Mouse (Mus musculus): ENCODE data around the gene Atxn1.

Atxn1 gene

GRCm38 (mm10) chr13:45629750-45630149 is 335.1 kb downstream of the Atxn1 start:
- no peak for DNase-seq (ENCODE audit: low spot score)

GRCm38 (mm10) chr13:45628341-45628740 is 336.5 kb downstream of the Atxn1 start:
- DNase-seq (ENCODE audit: low spot score), result no peak

- no peak for DNase-seq (ENCODE audit: low spot score)
These were observed 337.5 kb downstream of the Atxn1 start for GRCm38 (mm10) chr13:45627206-45627751.

- DNase-seq (ENCODE audit: low spot score), result no peak
These were observed 339.1 kb downstream of the Atxn1 start for GRCm38 (mm10) chr13:45625740-45626139.

GRCm38 (mm10) chr13:45623846-45624245 is 341.0 kb downstream of the Atxn1 start:
- peak; percentile 46 for DNase-seq (ENCODE audit: low spot score)

- DNase-seq (ENCODE audit: low spot score), result no peak
These were observed 341.8 kb downstream of the Atxn1 start for GRCm38 (mm10) chr13:45622871-45623546.

GRCm38 (mm10) chr13:45620687-45621086 is 344.1 kb downstream of the Atxn1 start:
- DNase-seq (ENCODE audit: low spot score), result no peak

- no peak for DNase-seq (ENCODE audit: low spot score)
These were observed 344.5 kb downstream of the Atxn1 start for GRCm38 (mm10) chr13:45620281-45620680.

GRCm38 (mm10) chr13:45617988-45618387 is 346.8 kb downstream of the Atxn1 start:
- no peak for DNase-seq (ENCODE audit: low spot score)

- no peak for DNase-seq (ENCODE audit: low spot score)
These were observed 350.0 kb downstream of the Atxn1 start for GRCm38 (mm10) chr13:45614762-45615161.

- DNase-seq (ENCODE audit: low spot score), result peak; percentile 18
These were observed 351.5 kb downstream of the Atxn1 start for GRCm38 (mm10) chr13:45613346-45613745.

GRCm38 (mm10) chr13:45611554-45611953 is 353.3 kb downstream of the Atxn1 start:
- DNase-seq (ENCODE audit: low spot score), result no peak

GRCm38 (mm10) chr13:45609461-45609860 is 355.3 kb downstream of the Atxn1 start:
- no peak for DNase-seq (ENCODE audit: low spot score)

GRCm38 (mm10) chr13:45608593-45608992 is 356.2 kb downstream of the Atxn1 start:
- DNase-seq (ENCODE audit: low spot score), result no peak

GRCm38 (mm10) chr13:45607946-45608345 is 356.9 kb downstream of the Atxn1 start:
- DNase-seq (ENCODE audit: low spot score), result no peak

GRCm38 (mm10) chr13:45603636-45604035 is 361.2 kb downstream of the Atxn1 start:
- DNase-seq (ENCODE audit: low spot score), result no peak

GRCm38 (mm10) chr13:45600443-45600842 is 364.4 kb downstream of the Atxn1 start:
- DNase-seq (ENCODE audit: low spot score), result no peak

- DNase-seq (ENCODE audit: low spot score), result no peak
These were observed 365.0 kb downstream of the Atxn1 start for GRCm38 (mm10) chr13:45599831-45600230.

GRCm38 (mm10) chr13:45595416-45595815 is 369.4 kb downstream of the Atxn1 start:
- DNase-seq (ENCODE audit: low spot score), result no peak

GRCm38 (mm10) chr13:45593914-45594313 is 370.9 kb downstream of the Atxn1 start:
- no peak for DNase-seq (ENCODE audit: low spot score)

- DNase-seq (ENCODE audit: low spot score), result no peak
These were observed 373.9 kb downstream of the Atxn1 start for GRCm38 (mm10) chr13:45590898-45591297.

GRCm38 (mm10) chr13:45583061-45583460 is 381.7 kb downstream of the Atxn1 start:
- no peak for DNase-seq (ENCODE audit: low spot score)

- DNase-seq (ENCODE audit: low spot score), result no peak
These were observed 382.5 kb downstream of the Atxn1 start for GRCm38 (mm10) chr13:45582294-45582693.

- no peak for DNase-seq (ENCODE audit: low spot score)
These were observed 385.1 kb downstream of the Atxn1 start for GRCm38 (mm10) chr13:45579751-45580150.
